Mouse (Mus musculus): Measurements from ENCODE around the gene Wfdc15a. TPM values are rescaled to one million over a fixed set of nuclear protein-coding genes. Genes with fewer than 3 reads are reported as not detected.
A peak's percentile ranks its signal among the peaks of the same experiment; 100 is the strongest.

Wfdc15a gene
- not detected in 2 replicates for polyA plus RNA-seq (2015; fragmentation: Nextera tagmentation; extraction: Ambion mirVana)

DNA sequence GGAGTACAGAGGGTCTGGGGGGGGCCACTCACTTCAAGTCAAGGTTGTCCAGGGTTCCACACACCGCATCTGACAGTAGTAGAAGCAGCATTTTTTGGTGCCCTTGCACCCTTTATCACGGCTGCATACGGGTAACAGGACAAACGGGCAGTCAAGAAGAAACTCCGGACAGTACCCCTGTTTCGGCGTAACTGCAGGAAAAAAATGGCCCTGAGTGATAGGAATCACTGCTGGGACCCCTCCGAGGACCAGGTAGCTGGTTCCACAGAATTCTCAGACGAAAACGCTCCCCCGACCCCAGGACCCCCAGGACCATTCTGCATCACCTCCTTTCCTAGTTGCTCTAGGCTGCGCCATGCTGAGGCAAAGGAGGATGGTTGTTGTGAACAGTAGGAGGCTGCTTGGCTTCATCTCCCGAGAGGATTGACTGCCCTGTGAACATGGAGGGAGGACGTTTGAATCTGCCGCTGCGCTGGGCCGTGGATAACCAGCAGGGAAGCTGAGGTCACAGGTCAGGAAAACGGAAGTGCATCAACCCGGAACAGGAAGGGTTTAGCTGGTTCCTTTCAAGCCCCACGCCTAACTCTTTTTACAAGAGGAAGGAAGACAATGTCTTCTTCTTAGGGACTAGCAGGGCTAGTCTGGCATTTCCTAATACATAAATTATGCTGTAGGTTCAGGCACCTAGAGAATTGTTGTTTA lies at the start of gene Wfdc15a:
Gene Wfdc15a, minus strand, starts transcription at position 505 of the 702 bp plus-strand sequence.
- 83% methylated on average over 20 of the region's 20 CpGs for WGBS
- TF ChIP-seq CTCF (IDR thresholded peaks at IDR 0.05; ENCODE audit: low read depth): no peak
- no peaks in the 10 kb centered on the region for H3K27me3 ChIP-seq (replicated peaks; ENCODE audit: control insufficient read depth, insufficient read depth, low read length)

DNA sequence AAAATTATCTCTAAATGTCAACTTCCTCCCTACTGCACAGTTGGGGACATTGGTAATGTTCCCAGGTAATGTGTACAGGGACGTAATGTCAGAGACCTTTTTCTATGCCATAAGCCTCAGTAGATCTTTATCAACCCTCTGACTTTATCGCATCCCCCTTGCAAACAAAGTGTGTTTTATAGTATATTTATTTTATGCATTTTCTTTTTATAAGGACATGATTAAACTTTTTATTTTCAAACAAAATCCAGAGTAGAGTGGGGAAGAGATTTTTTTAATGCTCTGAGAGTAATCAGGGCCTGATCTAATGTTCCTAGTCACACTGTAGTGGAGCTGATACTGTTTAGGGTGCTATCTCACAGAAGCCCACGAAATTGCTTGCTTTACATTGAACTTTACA lies 38.4 kb upstream of the Wfdc15a start, which contains the start of gene Svs2:
Gene Svs2, minus strand, starts transcription at position 101 of the 400 bp plus-strand sequence.
- H3K4me2 ChIP-seq (replicated peaks; ENCODE audit: low read depth): no peak within 1 kb of the TSS
- no peak for TF ChIP-seq CTCF (IDR thresholded peaks at IDR 0.05; ENCODE audit: low read depth)
- H3K36me3 ChIP-seq (ENCODE audit: control insufficient read depth, insufficient read depth): no peaks in the 10 kb centered on the region
- 77% methylated on average over 3 of the region's 3 CpGs for WGBS
- H3K27ac ChIP-seq (ENCODE audit: low read depth, low read length): no peak within 1 kb of the TSS
- ATAC-seq: no peak
- no peaks in the 10 kb centered on the region for H3K4me1 ChIP-seq (replicated peaks; ENCODE audit: control insufficient read depth, insufficient read depth, low read length)
- no peak within 1 kb of the TSS for H3K4me3 ChIP-seq (ENCODE audit: low read depth, low read length)
- no peak within 1 kb of the TSS for H3K9ac ChIP-seq (ENCODE audit: low read depth, low read length)
- H3K9me3 ChIP-seq (ENCODE audit: control insufficient read depth): no peaks in the 10 kb centered on the region
- no peaks in the 10 kb centered on the region for H3K27me3 ChIP-seq (replicated peaks; ENCODE audit: control insufficient read depth, insufficient read depth, low read length)

More for the DNA sequence above, at the start of gene Wfdc15a:
- no peak within 1 kb of the TSS for H3K4me2 ChIP-seq (replicated peaks; ENCODE audit: low read depth)
- H3K27ac ChIP-seq (ENCODE audit: low read depth, low read length): no peak within 1 kb of the TSS
- ATAC-seq: no peak
- no peak within 1 kb of the TSS for H3K9ac ChIP-seq (ENCODE audit: low read depth, low read length)
- H3K9me3 ChIP-seq (ENCODE audit: control insufficient read depth): no peaks in the 10 kb centered on the region
- no peaks in the 10 kb centered on the region for H3K4me1 ChIP-seq (replicated peaks; ENCODE audit: control insufficient read depth, insufficient read depth, low read length)
- no peaks in the 10 kb centered on the region for H3K36me3 ChIP-seq (ENCODE audit: control insufficient read depth, insufficient read depth)
- no peak within 1 kb of the TSS for H3K4me3 ChIP-seq (ENCODE audit: low read depth, low read length)

DNA sequence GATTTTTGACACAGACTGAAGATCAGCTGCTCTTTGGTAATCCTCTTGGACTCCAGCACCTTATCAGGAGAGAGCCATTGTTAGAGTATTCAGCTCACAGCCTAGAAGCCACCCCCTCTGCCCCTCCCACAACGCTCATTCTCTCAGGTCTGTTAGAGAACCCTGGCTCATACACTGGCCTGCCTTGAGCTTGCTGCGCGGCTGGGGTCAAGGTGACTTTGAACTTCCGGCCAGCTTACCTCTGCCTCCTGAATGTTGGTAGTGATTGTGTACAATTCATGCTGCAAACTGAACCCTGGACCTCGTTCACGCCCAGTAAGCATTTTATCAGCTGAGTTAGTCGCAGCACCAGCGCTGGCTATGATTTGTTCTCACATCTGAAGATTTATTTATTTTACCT lies 32.7 kb upstream of the Wfdc15a start:
- H3K36me3 ChIP-seq (ENCODE audit: control insufficient read depth, insufficient read depth): no peaks in the 10 kb centered on the region
- no peak for ATAC-seq
- no peak overlapping the region for H3K27ac ChIP-seq (ENCODE audit: low read depth, low read length)
- no peaks in the 10 kb centered on the region for H3K9me3 ChIP-seq (ENCODE audit: control insufficient read depth)
- no peaks in the 10 kb centered on the region for H3K4me1 ChIP-seq (replicated peaks; ENCODE audit: control insufficient read depth, insufficient read depth, low read length)
- H3K9ac ChIP-seq (ENCODE audit: low read depth, low read length): no peak overlapping the region
- no peak overlapping the region for H3K4me3 ChIP-seq (ENCODE audit: low read depth, low read length)
- TF ChIP-seq CTCF (IDR thresholded peaks at IDR 0.05; ENCODE audit: low read depth): no peak
- WGBS: 49% methylated on average over 8 of the region's 8 CpGs
- H3K4me2 ChIP-seq (replicated peaks; ENCODE audit: low read depth): no peak overlapping the region
- no peaks in the 10 kb centered on the region for H3K27me3 ChIP-seq (replicated peaks; ENCODE audit: control insufficient read depth, insufficient read depth, low read length)

DNA sequence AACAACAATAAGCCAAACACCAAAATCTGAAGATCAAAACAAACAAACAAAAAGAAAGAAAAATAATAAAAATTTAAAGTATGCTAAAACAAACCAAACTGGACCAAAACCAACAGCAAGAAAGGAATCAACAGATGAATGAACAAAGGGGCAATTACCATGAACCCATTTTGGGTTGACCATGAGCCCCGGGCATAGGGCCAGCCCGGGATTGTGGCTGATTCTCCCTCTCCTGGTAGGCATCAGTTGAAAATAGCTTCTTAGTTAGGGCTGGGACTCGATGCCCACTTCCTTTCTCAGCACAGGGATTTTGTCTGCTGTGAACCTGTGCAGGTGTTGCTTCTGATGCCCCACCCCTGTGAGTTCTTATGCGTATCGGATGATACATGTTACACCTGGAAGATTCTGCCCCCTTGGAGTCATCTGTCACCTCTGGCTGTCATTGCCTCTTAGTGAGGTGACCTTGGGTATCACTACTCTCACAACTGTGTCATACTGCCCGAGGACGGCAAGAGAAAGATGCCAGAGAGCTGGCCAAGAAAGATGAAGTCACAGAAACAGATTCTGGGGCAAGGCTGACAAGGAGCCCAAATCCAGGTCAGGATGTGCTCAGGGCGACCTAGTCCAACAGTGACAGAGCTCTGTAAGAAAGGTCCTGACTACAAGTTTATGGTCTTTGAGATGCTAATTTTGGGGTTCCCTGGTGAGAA lies 28.6 kb upstream of the Wfdc15a start:
- WGBS: 82% methylated on average over 8 of the region's 8 CpGs
- H3K9ac ChIP-seq (ENCODE audit: low read depth, low read length): no peak overlapping the region
- no peaks in the 10 kb centered on the region for H3K27me3 ChIP-seq (replicated peaks; ENCODE audit: control insufficient read depth, insufficient read depth, low read length)
- no peak for ATAC-seq
- no peak overlapping the region for H3K4me3 ChIP-seq (ENCODE audit: low read depth, low read length)
- H3K9me3 ChIP-seq (ENCODE audit: control insufficient read depth): no peaks in the 10 kb centered on the region
- no peak for TF ChIP-seq CTCF (IDR thresholded peaks at IDR 0.05; ENCODE audit: low read depth)
- no peaks in the 10 kb centered on the region for H3K36me3 ChIP-seq (ENCODE audit: control insufficient read depth, insufficient read depth)
- H3K27ac ChIP-seq (ENCODE audit: low read depth, low read length): no peak overlapping the region
- no peak overlapping the region for H3K4me2 ChIP-seq (replicated peaks; ENCODE audit: low read depth)
- H3K4me1 ChIP-seq (replicated peaks; ENCODE audit: control insufficient read depth, insufficient read depth, low read length): no peaks in the 10 kb centered on the region

DNA sequence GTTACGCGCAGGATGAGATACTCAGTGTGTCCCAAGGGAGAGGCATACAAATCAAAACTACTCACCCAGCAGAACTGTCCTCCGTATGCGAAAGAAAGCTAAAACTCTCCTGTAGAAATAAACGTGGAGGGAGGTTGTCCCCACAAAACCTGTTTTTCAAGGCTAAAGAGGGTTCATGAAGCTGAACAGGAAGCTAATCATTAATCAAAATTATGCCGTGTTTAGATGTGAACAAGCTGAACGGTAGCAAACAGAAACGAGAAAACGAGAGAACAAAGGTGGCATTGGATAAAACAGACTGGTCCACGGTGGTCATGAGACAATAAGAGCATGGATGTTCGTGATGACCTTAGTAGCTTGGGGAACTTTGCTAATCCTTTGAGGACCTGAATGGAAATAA lies 21.6 kb upstream of the Wfdc15a start, which contains the start of gene Wfdc15b:
Gene Wfdc15b, minus strand, starts transcription at position 139 of the 400 bp plus-strand sequence.
- Histone ChIP-seq H3K4me1 (replicated peaks; ENCODE audit: control insufficient read depth, insufficient read depth, low read length) (no peaks in the 10 kb centered on the region), H3K27me3 (replicated peaks; ENCODE audit: control insufficient read depth, insufficient read depth, low read length) (no peaks in the 10 kb centered on the region), H3K27ac (ENCODE audit: low read depth, low read length) (no peak within 1 kb of the TSS), H3K9ac (ENCODE audit: low read depth, low read length) (no peak within 1 kb of the TSS), H3K4me2 (replicated peaks; ENCODE audit: low read depth) (peak within 1 kb of the TSS; percentile 48), H3K36me3 (ENCODE audit: control insufficient read depth, insufficient read depth) (no peaks in the 10 kb centered on the region), H3K9me3 (ENCODE audit: control insufficient read depth) (no peaks in the 10 kb centered on the region), H3K4me3 (ENCODE audit: low read depth, low read length) (peak within 1 kb of the TSS; percentile 5; the same call in 1 of the 2 replicates)
- 31% methylated on average over 11 of the region's 11 CpGs for WGBS
- ATAC-seq: no peak
- no peak for TF ChIP-seq CTCF (IDR thresholded peaks at IDR 0.05; ENCODE audit: low read depth)

DNA sequence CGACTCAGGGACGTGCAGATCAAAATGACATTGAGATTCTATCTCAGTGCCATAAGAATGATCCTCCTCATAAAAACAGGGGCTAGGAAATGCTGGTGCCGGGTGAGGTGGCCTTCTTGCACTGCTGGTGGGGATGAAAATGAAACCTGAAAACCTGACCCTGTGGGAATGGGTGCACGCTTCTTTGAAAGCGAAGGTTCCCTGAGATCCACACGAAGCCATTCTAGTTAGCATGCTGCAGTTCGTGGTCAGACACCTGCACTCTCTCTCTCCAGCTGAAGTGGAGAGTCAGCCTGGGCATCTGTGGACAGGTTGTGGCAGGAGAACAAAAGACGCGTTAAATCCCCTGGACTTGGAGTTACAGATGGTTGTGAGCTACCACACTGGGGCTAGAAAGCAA lies 19.4 kb upstream of the Wfdc15a start:
- H3K27me3 ChIP-seq (replicated peaks; ENCODE audit: control insufficient read depth, insufficient read depth, low read length): no peaks in the 10 kb centered on the region
- ATAC-seq: no peak
- WGBS: 89% methylated on average over 9 of the region's 9 CpGs
- H3K4me3 ChIP-seq (ENCODE audit: low read depth, low read length): no peak overlapping the region
- H3K9ac ChIP-seq (ENCODE audit: low read depth, low read length): no peak overlapping the region
- no peak overlapping the region for H3K4me2 ChIP-seq (replicated peaks; ENCODE audit: low read depth)
- H3K27ac ChIP-seq (ENCODE audit: low read depth, low read length): no peak overlapping the region
- H3K9me3 ChIP-seq (ENCODE audit: control insufficient read depth): no peaks in the 10 kb centered on the region
- no peaks in the 10 kb centered on the region for H3K4me1 ChIP-seq (replicated peaks; ENCODE audit: control insufficient read depth, insufficient read depth, low read length)
- no peak for TF ChIP-seq CTCF (IDR thresholded peaks at IDR 0.05; ENCODE audit: low read depth)
- H3K36me3 ChIP-seq (ENCODE audit: control insufficient read depth, insufficient read depth): no peaks in the 10 kb centered on the region

All from intestine, postnatal 0 days (tissue).